Mouse (Mus musculus) myocyte (in vitro differentiated cells): ENCODE measurements around the gene Obscn.

Source experiments
- E2F4 ChIP-seq: IDR thresholded peaks from one replicate; pipeline ENCODE4 v1.6.1; 2011; ENCODE audit warnings: mild to moderate bottlenecking, control low read depth, moderate library complexity; ENCODE audit not compliant: insufficient read depth
- TCF12 ChIP-seq: IDR thresholded peaks from one replicate; pipeline ENCODE4 v1.6.1; 2011; ENCODE audit warnings: mild to moderate bottlenecking, control low read depth; ENCODE audit not compliant: poor library complexity, insufficient read depth, severe bottlenecking

DNA sequence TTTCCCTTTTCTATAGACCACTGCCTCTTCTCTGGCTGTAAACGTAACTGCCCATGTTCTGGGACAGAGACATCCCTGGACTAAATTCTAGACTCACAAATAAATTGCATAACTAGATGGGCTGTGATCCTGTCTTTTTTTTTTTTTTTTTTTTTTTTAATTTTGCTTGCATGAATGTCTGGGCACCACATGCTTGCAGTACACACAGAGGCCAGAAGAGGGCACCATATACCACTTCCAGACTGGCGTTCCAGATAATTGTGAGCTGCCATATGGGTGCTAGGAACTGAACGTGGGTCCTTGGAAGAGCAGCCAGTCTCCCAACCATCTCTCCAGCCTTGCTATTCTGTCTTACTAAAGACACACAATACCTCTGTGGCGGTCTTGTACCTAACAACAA lies 42.0 kb downstream of the Obscn start:
- TF ChIP-seq E2F4 (no peak), TCF12 (no peak)
